Mouse (Mus musculus): ENCODE results near the gene Col27a1.

GRCm38 (mm10) chr4:63375367-63375766 lies 161.6 kb downstream of the Col27a1 start:
- TF ChIP-seq USF1 (IDR thresholded peaks at IDR 0.05; ENCODE audit: low read depth), result no peak
- TF ChIP-seq MYOD1 (IDR thresholded peaks at IDR 0.05; ENCODE audit: control insufficient read depth in 1 of 3, insufficient read length in 2 of 3, low read depth in 2 of 3), result no peak
- TF ChIP-seq POLR2A (IDR thresholded peaks at IDR 0.05; ENCODE audit: insufficient read length, low read depth), result no peak
- TF ChIP-seq TCF12 (IDR thresholded peaks at IDR 0.05; ENCODE audit: insufficient read depth, poor library complexity, severe bottlenecking), result no peak
- TF ChIP-seq CEBPB (IDR thresholded peaks at IDR 0.05; ENCODE audit: insufficient read depth, poor library complexity, severe bottlenecking), result no peak
- TF ChIP-seq POLR2AphosphoS2 (IDR thresholded peaks at IDR 0.05; ENCODE audit: insufficient read length, low read depth), result no peak
- TF ChIP-seq MAX (IDR thresholded peaks at IDR 0.05; ENCODE audit: low read depth), result no peak
